Mouse (Mus musculus) kidney, adult 11 months (tissue): ENCODE results near the gene Rpl12.
"Not testable (repeated sequence)": the region's sequence is repeated elsewhere in the genome, so short reads cannot be mapped to it uniquely, and the experiment has no call there.

Source experiments
- DNase-seq: peaks from one replicate; pipeline ENCODE4 v3.0.0; 2022

Gene Rpl12

DNA sequence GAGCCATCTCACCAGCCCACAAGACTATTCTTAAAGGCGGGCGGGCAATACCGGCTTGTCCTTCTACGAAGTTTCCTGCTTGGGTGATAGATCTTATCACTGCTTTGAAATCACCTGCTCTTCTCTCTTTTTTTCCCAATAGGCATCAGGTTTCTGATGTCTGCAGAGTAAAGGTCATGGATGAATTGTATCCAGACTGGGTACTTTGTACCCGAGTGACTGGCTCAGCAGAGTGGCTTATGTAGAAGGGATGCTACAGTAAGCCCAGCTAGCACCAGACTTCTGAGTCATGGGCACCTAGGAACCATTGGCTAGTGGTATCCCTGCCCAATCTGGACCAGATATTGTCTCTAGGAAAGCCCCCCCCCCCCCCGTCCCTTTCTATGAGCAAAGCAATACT is 22.3 kb downstream of the Rpl12 start:
- DNase-seq = no peak

DNA sequence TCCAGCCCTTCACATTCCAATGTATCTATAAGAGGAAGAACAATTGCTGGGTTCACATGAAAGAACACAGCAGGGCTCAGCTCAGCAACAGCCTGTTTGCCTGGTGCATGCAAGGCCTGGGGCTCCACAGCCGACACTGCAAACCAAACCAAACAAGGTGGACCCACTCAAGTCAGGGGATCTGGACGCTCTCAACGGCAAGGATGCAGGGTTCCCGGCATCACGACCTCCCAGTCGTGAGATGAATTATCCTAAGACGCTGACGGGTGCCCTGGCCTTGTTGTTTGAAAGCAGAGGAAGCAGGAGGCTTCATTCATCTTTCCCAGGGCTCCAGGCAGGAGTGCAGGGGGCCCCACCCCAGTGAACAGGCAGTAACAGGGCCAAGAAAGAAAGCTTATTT is 24.5 kb downstream of the Rpl12 start:
- DNase-seq = no peak

DNA sequence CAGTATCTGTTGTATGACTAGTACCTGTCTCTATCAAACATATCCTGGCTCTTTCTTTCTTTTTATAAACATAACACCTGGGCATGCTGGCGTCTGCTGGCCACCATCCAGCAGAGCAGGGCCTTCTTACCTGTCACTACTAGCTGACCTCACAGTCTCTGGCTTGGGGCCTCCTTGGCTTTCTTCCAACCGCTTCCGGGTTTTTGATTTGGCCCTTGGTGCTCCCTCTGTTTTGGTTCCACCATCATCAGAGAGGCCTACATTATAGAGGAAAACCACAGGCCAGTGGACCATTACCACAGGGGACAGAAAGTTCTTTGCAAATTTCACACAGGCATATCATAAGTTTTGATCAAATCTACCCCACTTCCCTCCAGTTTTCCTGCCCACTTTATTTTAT is 28.0 kb downstream of the Rpl12 start:
- no peak for DNase-seq

DNA sequence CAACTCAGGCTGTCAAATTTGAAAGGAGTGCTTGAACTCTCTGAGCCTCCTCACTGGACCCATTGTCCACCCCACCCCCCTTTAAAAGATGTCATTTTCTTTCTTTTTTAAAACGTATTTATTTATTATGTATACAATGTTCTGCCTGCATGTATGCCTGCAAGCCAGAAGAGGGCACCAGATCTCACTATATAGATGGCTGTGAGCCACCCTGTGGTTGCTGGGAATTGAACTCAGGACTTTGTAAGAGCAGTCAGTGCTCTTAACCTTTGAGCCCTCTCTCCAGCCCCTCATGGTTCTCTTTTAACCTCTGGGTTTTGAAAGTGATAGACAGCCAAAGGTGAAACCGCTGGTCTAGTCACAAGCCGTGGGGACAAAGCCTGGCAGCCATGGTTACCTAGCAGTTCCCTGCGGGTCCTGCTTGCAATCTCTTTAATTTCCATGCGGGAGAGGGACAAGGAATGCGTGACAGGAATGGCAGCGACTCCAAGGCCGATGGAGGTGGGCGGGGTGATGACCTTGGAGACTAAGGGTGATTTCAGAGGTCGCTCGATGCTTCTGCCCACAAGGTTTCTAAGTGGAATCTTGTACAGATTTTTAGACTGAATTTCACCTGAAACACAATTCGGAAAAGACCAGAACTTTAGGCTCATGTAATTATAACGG is 28.9 kb downstream of the Rpl12 start:
- no peak for DNase-seq

DNA sequence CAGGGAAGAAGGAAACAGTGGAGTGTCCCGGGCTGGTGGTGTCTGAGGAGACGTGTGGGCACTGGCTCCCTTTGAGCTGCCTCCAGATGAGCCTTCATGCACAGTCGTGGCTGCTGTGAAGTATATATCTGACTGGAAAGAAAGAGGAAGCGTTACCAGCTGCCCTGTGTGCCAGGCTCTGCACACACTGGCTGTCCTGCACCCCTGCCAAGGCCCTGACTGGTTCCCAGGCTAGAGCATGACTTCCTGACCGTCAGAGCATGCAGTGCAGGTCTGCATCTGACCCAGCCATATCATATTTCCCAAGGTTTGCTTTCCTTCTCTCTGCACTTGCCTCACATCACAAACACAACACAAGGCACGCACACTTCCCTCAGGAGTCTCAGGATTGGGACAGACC is 30.8 kb downstream of the Rpl12 start:
- DNase-seq = no peak

DNA sequence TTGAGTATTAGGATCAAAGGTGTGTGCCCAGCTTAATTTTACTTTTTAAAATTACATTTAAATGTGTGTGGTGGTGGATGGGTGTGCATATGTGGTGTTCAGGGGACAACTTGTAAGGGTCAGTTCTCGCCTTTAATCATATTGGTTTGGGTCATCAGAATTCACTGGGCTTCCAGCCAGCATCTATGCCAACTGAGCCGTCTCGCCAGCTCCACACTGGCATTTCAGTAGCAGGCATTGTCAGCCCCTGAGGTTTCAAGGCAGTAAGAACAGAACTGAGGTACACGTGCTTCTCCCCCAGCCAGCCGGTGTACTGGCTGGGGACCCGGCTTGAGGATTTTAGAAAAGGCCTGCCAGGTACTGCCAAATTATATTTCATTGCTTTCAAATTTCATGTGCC is 35.7 kb downstream of the Rpl12 start:
- no peak for DNase-seq

DNA sequence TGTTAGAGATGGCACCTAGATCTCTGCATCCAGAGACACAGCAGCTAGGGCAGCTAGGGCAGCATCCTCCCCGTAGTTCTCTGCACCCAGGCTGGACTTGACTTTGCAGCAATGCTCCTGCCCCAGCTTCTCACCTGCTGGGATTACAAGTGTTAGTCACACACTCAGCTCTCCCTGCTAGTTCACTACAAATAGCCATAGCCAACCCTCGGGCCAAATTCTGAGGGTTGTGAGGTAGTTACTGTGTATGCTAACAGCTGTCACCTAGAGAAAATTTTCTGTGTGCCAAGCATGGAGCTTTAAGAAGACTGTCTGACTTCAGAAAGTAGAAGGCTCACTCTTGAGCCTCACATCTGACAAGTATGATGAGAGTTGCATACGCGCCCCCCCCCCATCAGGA is 36.4 kb downstream of the Rpl12 start:
- DNase-seq = no peak

DNA sequence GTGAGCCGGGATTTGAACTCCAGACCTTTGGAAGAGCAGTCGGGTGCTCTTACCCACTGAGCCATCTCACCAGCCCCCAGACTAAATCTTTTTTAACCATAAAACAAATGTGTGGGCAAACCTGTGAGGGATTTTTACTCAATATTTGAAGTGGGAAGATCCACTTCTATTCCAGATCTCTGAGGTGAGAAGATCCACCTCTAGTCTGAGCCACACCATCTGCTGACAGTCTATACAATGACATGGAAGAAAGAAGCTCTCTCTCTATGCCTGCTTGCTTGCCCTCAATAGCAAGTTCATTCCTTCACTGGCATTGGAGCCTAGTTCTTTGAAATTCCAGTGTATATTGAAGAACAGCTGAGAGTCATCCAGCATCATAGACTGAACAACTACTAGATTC is 38.4 kb downstream of the Rpl12 start:
- DNase-seq = no peak

DNA sequence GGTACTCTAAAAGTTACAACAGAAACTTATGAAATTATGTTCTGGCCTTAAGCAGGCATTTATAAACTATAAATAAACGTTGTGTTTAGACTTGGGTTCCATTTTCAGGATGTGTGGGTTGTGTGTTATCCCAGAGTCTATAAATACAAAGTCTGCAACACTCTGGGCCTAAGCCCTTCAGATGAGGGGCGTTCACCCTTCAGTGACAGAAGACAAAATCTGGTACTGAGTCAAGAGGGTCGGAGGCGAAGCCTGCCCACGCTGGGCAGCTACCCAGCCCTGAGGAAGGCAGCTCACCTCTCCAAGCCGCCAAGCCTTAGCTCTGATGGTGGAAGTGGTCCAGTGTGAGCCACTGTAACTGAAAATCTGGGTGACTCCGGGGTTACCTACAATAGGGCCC is 40.8 kb downstream of the Rpl12 start:
- no peak for DNase-seq

DNA sequence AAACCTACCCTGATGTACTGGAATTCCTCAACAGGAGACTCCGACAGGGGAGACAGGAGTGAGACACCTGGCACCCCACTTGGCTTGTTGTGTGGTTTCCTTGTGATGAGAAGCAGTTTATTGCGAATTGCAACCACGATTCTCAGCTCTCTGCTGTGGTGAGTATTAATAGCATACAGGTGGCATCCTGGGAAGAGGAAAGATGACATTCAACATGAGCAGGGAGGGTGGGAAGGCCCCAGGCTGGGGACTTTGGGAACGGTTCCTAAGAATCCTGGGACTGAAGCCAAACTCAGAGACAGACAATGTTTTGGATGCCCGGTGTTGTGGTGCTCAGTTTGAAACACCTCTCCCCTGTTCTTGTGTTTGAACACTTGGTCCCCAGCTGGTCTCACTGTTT is 43.7 kb downstream of the Rpl12 start:
- DNase-seq = no peak

DNA sequence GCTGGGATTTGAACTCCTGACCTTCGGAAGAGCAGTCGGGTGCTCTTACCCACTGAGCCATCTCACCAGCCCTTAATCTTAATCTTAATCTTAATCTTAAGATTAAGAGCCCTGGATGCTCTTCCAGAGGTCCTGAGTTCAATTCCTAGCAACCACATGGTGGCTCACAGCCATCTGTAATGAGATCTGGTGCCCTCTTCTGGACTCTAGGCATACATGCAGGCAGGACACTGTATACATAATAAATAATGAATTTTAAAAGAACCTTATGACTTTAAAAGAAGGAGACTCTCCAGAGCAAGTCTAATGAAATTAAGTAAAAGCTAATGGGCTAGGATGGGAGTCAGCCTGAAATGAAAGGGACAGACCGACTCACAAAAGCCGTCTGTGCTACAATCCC is 47.7 kb downstream of the Rpl12 start:
- not testable (repeated sequence) for DNase-seq

DNA sequence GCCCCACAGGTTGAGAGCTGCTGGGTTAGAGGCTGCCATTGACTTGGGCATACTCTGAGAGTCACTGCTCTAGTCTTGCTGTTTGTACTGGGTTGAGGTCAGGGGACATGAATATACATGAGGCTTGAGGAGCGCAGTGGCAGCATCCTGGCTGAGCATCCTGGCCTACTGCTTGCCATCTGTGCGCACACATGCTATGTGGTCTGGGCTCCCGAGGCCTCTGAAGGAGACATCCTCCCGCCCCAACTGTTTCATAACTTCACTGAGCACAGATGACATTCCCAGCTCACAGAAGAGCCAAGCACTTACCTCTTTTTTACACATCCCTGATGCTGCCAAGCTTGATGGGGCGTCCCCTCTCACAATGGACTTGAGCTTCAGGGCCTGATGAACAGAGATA is 53.5 kb downstream of the Rpl12 start:
- no peak for DNase-seq
